Mouse (Mus musculus) liver, postnatal 0 days (tissue): ENCODE measurements around the gene Fosl1.

ENCODE experiments used
- CTCF ChIP-seq: sonication (generic); IDR thresholded peaks from 2 replicates; pipeline ENCODE4 v1.5.1; 2016; ENCODE audit warnings: antibody characterized with exemption, low read depth
- EP300 ChIP-seq: IDR thresholded peaks from 2 replicates; pipeline ENCODE4 v1.6.1; 2016; ENCODE audit warnings: antibody characterized with exemption, low read depth, mild to moderate bottlenecking

- no peak for TF ChIP-seq CTCF
- no peak for TF ChIP-seq EP300
These were observed 2.4 kb upstream of the Fosl1 start for GRCm38 (mm10) chr19:5444954-5445353.
